Mouse (Mus musculus): Measurements from ENCODE around the gene Nhlrc4.

Gene Nhlrc4

GRCm38 (mm10) chr17:25925348-25925747 lies 19.4 kb downstream of the Nhlrc4 start:
- no peak for DNase-seq (ENCODE audit: low read depth, low spot score)

GRCm38 (mm10) chr17:25922120-25922519 lies 22.6 kb downstream of the Nhlrc4 start:
- DNase-seq (ENCODE audit: low read depth, low spot score): no peak

DNA sequence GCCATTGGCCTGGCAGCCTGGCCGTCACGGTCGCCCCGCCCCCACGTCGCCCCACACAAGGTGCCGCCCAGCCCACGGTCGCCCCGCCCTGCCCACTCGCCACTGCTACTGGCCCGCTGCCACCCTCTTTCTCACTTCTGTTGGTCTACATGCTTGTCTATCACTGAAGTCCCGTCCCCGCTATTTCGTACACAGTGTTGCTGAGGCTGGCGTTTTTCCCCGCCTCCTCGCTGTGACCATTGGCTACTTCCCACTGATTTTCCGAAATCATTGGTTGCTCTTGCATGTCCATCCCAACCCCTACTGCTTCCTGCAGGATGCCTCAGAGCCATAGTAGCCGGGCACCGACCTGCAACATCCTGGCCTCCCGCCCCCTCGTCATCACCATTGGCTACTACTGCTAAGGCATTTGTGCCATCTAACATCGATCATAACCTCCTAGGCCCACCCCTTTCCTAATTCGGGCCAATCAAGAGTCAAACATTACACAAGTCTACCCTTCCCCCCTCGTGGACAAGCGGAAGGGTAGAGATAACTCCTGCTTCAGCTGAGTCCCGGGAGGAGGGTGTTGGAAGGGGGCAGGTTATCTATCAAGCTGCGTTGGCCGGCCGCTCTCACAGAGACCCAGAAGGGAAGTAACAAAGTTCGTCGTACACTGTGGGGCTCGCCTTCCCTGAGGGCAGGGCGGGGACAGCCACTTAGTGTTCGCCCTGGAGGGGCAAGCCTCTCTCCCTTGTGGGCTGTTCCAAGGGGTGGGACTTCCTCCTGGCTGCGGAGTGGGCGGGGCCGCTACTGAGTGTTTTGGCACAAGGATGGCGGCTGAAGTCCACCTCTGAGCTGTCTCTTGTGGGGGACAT lies 24.7 kb downstream of the Nhlrc4 start:
- DNase-seq (ENCODE audit: low read depth, low spot score): peak; percentile 100

- peak; percentile 21 for DNase-seq (ENCODE audit: low read depth, low spot score)
These were observed 25.5 kb downstream of the Nhlrc4 start, which contains the start of gene Rab40c for GRCm38 (mm10) chr17:25919144-25919785. Gene Rab40c (minus strand): TSS chr17:25919727.

DNA sequence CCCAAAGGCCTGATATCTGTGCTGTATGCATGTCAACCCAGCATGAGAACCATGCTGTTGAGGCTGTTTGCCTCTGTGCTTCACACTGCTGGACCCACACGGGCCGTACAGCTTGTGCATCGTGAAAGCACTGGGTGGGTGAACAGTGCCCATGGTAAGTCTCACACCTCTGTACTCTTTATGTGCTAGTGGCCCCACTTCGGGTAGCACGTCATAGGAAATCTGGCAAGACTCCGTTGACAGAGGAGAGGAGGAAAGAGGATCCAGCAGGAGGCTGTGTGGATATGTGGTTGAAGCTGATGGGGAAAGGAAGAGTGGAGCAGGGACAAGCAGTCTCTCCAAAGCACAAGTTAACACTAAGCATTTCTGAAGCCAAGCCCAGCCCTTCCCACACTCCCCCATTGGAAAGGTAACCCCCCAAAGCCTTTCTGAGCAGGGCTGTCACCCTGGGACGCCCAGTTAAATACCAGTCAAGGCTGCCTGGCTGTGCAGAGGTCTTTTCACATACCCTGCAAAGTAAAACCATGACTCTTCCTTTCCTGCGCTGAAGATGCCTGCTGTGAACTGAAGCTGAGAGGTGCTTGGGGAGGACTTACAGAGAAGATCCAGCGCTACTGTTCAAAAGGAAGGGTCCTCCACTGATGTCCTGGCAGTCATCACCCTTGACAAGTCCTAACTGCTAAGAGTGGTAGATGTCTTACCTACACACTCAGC lies 26.6 kb downstream of the Nhlrc4 start:
- no peak for DNase-seq (ENCODE audit: low read depth, low spot score)

DNA sequence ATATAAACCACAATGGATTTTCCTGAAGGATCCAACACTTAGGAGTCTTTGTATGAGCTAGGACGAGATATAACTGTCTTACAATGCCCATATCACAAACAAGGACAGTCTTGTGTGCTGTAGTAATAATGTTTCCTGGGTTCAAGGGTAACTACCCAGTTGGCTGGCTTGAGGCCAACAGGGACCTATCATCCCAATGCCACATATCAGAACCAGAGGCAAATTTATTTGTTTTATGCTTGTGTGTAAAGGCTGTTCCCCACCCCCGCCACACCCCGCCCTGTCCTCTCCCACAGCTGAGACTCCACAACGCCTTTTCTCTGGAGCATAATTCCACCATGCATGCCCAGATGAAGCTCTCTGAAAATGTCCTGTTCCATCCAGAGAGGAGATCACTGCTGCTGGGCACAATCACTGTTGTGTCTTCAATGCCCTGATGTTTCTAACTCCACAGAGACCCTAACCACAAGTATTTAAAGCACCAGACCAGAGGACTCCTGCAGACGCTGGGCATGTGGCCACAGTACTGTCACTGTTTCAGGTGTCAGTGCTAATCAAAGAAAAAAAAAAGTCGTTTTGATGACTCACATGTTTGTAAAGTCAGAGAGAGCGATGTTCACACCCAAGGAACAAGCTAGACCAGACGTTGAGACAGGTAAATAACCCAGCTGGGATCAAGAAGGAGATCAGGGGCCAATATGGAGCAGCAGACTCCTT lies 27.7 kb downstream of the Nhlrc4 start:
- no peak for DNase-seq (ENCODE audit: low read depth, low spot score)

DNA sequence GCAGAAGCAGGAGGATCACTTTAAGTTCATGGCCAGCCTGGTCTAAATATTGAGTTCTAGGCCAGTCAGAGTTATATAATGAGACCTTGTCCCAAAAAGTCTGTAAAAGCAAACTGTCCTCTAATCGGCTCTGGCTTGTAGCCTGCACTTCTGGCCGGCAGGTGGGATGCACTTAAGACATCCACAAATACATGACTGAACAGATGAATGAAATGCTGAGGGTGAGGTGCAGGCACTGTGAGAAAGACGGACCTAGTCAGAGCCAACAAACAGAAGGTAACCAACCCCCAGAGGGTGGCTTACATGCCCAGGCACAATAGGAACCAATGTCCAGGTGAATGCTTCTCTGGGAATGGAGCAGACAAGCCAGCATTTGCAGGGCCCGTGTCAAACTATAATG lies 30.5 kb downstream of the Nhlrc4 start:
- no peak for DNase-seq (ENCODE audit: low read depth, low spot score)

DNA sequence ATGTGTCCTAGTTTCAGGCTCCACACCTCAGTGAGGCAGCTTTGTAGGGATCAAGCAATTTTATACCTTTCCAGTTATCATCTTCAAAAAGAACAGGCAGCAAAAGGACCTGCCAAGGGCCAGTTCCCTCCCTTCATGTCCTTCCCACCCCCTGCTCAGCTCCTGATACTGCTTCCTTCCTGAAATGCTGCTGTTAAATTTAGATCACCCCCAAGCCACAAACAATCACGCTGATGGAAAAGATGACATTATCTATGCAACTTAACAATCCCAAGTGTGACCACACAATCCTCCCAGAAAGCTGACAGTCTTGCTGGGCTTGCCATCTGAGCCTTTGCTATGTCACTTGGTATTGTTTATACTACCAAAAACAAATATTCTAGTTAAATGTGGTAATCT lies 30.9 kb downstream of the Nhlrc4 start:
- DNase-seq (ENCODE audit: low read depth, low spot score): no peak

- no peak for DNase-seq (ENCODE audit: low read depth, low spot score)
These were observed 31.4 kb downstream of the Nhlrc4 start for GRCm38 (mm10) chr17:25913186-25913876.

GRCm38 (mm10) chr17:25911816-25912215 lies 32.9 kb downstream of the Nhlrc4 start:
- DNase-seq (ENCODE audit: low read depth, low spot score): no peak

- DNase-seq (ENCODE audit: low read depth, low spot score): no peak
These were observed 37.1 kb downstream of the Nhlrc4 start for GRCm38 (mm10) chr17:25907640-25908039.

- no peak for DNase-seq (ENCODE audit: low read depth, low spot score)
These were observed 41.7 kb downstream of the Nhlrc4 start for GRCm38 (mm10) chr17:25903061-25903460.

DNA sequence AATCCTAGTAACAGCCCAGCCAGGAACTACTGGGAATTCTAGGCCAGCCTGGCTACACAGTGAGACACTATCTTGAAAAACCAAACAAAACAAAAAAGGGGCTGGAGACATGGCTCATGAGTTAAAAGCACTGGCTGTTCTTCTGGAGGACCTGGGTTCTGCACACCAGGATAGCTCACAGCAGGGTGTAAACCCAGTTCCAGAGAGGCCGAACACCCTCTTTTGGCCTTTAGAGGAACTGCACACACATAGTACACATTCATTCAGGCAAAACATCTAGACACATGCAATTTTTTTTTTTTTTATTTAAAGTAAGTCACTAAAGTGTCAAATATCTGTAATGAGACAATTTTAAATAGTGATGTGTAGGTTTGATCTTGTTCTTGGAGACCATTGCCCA lies 44.6 kb downstream of the Nhlrc4 start:
- DNase-seq (ENCODE audit: low read depth, low spot score): no peak

DNA sequence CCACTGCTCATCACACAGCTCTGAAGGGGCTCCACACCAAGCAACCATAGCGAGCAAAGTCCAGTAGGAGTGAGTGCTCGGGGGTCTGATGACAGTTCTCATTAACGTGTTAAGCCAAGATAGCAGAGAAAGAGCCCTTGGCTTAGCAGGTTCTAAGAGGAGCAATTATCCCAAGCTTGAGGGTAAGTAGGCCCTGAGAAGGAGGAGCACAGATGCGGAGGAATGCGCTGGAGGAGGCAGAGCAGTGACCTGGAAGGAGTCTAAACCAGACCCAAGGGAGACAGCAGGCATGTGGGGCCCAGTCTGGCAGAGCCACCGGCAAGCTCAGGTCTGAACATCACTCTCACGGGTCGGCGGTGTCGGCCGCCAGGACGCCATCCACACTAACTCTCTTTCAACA lies 48.9 kb downstream of the Nhlrc4 start:
- DNase-seq (ENCODE audit: low read depth, low spot score): no peak

DNA sequence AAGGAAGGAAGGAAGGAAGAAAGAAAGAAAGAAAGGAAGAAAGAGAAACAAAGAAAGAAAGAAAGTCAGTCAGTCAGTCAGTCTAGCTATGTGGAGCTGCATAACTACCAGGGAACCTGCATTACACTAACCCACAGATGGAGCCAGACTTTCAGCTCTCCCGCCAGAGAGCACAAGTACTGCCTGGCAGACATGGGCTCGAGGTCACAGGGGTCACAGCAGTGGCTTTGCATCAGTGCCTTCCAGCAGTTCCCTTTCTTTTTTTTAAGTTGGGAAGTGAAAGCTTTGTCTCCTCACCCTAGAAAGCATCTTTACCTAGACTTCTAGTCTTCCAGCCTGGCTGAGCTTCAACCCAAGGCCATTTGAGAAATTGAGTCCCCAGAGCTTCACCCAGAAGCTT lies 49.3 kb downstream of the Nhlrc4 start:
- DNase-seq (ENCODE audit: low read depth, low spot score): no peak

DNA sequence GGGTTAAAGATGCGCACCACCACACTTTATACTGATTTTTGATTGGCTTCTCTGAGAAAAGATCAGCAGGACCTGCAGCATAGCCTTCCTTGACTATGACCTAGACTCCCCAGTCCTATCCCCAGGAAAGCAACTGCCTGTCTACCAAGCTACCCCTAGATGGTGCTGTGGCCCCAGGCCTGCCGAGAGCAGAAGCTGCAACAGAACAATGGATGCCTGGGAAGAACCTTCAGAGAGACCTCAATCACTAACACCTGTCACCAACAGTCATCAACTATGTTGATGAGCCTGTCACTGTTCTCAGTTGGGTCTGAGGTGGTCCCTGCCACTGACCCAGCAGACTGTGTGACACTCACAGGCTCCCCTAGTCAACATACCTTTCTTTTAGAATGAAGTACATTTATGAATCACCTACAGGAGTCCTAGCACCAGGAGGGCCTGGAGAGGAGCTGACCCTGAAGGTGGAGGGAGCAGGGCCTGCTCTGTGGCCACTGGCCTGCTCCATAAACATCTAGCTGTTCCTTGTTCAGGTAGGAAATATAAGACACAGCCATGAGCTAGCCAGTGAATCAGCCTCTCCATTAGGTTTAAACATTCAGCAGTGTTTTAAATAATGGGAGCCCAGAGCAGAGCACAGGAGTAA lies 50.7 kb downstream of the Nhlrc4 start:
- DNase-seq (ENCODE audit: low read depth, low spot score): peak; percentile 77
